Mouse (Mus musculus) megakaryocyte, embryonic 14.5 days (primary cell): Measurements from ENCODE around the gene Fam78a.

ENCODE experiments used
- FLI1 ChIP-seq: IDR thresholded peaks from 2 replicates; pipeline ENCODE4 v1.6.1; 2012; ENCODE audit warnings: low read length, inconsistent platforms, mixed read lengths
- GATA1 ChIP-seq: IDR thresholded peaks from 3 replicates; pipeline ENCODE4 v1.6.1; 2012; ENCODE audit warnings: mixed read lengths, low read length, inconsistent platforms, borderline replicate concordance

DNA sequence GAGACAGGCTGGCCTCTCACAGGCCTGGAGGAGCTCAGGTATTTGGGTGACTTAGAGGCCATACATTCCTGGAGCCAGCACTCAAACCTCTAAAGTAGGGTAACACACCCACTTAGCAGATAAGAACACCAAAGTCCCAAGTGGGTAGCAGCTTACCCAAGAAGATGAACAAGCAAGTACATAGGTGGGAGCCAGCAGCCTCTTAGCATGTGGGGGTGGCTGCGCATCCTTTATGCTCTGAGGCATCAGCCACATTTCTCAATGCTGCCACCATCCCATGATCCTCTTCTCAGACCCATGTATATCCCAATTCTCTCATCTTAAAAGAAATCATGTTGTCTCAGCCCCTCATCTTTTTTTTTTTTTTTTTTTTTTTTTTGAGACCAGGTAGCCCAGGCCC lies 26.6 kb upstream of the Fam78a start:
- no peak for TF ChIP-seq GATA1
- no peak for TF ChIP-seq FLI1
